Mouse (Mus musculus): ENCODE data around the gene Ctsg.
"Not testable (repeated sequence)": the region's sequence is repeated elsewhere in the genome, so short reads cannot be mapped to it uniquely, and the experiment has no call there.

The Ctsg gene

GRCm38 (mm10) chr14:56102386-56102785 is at the start of gene Ctsg:
Ctsg (minus strand) TSS chr14:56102574.
- DNase-seq (ENCODE audit: low read depth, low spot score): no peak

- DNase-seq (ENCODE audit: low read depth, low spot score): not testable (repeated sequence)
These were observed 31.3 kb upstream of the Ctsg start for GRCm38 (mm10) chr14:56133675-56134074.

DNA sequence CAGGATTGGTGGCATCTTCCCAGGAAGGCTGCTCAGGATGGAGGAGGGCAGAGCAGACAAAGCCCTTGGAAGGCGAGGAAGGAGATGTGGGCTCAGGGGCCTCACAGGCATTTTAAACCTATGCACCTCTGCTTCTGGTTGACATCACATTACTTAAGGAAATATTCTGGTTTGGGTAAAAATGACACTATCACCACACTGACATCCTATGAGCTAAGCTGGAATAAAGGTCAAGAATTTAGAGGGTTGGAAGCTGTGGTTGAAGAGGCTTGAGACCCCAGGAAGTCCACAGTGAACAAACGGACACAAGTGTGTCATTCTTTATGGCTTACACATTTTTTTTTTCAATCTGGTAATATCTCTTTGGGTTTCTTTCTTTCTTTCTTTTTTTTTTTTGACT is 30.1 kb upstream of the Ctsg start, which contains the start of gene Gzmd:
TSS of gene Gzmd (minus strand) at position 101 of the 400 bp plus-strand sequence.
- DNase-seq (ENCODE audit: low read depth, low spot score): not testable (repeated sequence)

GRCm38 (mm10) chr14:56128341-56128740 is 26.0 kb upstream of the Ctsg start:
- no peak for DNase-seq (ENCODE audit: low read depth, low spot score)

- DNase-seq (ENCODE audit: low read depth, low spot score): no peak
These were observed 21.1 kb upstream of the Ctsg start for GRCm38 (mm10) chr14:56123516-56123915.

- no peak for DNase-seq (ENCODE audit: low read depth, low spot score)
These were observed 18.2 kb upstream of the Ctsg start, which contains the start of gene Gzme for GRCm38 (mm10) chr14:56120525-56120924. Gzme (minus strand) TSS chr14:56120625.

- DNase-seq (ENCODE audit: low read depth, low spot score): not testable (repeated sequence)
These were observed 13.3 kb upstream of the Ctsg start for GRCm38 (mm10) chr14:56115531-56116310.

GRCm38 (mm10) chr14:56105447-56106180 is 3.2 kb upstream of the Ctsg start:
- no peak for DNase-seq (ENCODE audit: low read depth, low spot score)

DNA sequence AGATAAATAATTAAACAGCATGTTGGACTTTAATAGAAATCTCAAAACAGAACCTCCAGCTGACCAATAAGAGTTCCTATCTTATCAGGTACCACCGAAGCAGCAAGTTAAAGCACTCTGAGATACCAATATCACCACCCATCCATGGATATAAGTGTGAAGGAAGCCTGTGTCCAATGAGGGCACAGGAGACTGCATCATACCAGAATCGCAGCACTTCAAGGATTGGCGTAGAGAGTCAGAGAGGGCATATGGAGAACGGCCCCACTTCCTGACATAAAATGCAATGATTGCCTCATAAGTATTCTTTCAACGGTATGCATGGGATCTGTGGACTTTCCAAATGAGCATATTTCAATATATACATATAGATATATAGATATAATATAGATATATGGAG is 2.6 kb upstream of the Ctsg start:
- DNase-seq (ENCODE audit: low read depth, low spot score): no peak

- no peak for DNase-seq (ENCODE audit: low read depth, low spot score)
These were observed 1.1 kb upstream of the Ctsg start for GRCm38 (mm10) chr14:56103452-56103851.

DNA sequence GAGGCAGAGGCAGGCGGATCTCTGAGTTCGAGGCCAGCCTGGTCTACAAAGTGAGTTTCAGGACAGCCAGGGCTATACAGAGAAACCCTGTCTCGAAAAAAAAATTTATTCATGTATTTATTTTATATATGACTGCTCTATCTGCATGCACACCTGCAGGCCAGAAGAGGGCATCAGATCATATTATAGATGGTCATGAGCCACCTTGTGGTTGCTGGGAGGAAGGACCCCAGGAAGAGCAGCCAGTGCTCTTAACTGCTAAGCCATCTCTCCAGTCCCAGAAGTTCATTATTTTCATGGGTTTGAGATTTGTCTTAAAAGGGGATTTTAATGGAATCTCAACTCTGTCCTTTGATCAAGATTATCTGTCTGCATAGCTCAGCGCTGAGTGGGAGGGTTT is 3.4 kb downstream of the Ctsg start:
- peak; percentile 25 for DNase-seq (ENCODE audit: low read depth, low spot score)

DNA sequence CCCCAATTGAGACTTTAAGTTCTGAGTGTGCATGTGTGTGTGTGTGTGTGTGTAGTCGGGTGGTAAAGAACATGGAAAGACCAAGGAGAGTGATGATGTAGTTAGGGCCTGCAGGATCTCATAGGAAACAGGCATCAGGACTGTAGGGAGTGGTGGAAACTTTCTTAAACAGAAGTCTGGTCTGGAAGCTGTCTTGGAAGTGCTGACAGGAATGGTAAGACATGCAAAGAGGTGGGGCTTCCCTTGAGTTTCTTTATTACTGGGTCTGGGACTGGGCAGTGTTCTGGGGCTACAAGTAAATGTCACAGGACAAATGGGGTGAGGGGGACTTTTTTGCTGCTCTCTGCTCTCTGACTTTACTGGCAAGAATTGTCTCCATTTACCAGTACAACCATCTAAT is 4.8 kb downstream of the Ctsg start:
- no peak for DNase-seq (ENCODE audit: low read depth, low spot score)

GRCm38 (mm10) chr14:56093353-56093752 is 9.0 kb downstream of the Ctsg start:
- no peak for DNase-seq (ENCODE audit: low read depth, low spot score)

GRCm38 (mm10) chr14:56086711-56087110 is 15.7 kb downstream of the Ctsg start:
- no peak for DNase-seq (ENCODE audit: low read depth, low spot score)

GRCm38 (mm10) chr14:56085167-56085566 is 17.2 kb downstream of the Ctsg start, which contains the start of gene Mcpt8:
Mcpt8 (minus strand) TSS chr14:56085273.
- DNase-seq (ENCODE audit: low read depth, low spot score): no peak

- no peak for DNase-seq (ENCODE audit: low read depth, low spot score)
These were observed 20.4 kb downstream of the Ctsg start for GRCm38 (mm10) chr14:56082016-56082415.

DNA sequence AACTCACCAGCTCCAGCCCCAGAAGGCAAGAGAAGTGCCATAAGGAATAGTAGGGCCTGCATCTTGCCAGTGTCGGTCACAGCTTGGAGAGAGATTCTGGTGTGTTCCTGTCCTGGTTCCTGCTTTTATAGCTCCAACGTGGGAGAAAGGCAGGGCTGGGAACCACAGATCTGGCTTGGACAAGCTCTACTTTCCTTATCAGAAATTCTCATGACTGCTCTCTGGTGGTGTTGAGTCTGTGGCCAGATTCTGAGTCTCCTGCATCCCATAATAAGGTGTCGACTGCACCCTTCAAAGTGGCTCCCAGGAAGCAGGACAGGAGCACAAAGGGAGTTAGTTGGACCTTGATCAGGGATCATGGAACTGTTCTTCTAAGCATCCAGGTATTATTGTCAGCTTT is 40.2 kb downstream of the Ctsg start, which contains the start of gene Mcpt4:
TSS of gene Mcpt4 (minus strand) at position 101 of the 400 bp plus-strand sequence.
- not testable (repeated sequence) for DNase-seq (ENCODE audit: low read depth, low spot score)

DNA sequence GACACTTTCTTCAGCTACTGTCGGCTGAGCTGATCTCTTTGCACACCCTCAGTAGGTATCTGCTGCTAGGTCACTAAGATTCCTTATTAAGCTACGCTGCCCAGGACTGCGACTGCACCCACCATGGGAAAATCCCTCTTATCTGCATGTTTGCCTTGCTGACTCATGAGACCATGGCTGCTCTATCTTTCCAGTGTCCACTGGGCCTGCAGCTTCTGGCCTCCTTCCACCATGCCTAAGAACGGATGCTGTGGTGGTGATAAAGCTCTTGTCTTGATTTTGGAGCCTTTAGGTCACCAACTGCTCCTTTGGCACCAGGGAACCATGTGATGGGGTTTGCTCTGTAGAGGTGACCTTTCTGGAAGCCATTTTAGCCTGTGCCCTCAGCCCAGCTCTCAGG is 44.7 kb downstream of the Ctsg start:
- DNase-seq (ENCODE audit: low read depth, low spot score): no peak

DNA sequence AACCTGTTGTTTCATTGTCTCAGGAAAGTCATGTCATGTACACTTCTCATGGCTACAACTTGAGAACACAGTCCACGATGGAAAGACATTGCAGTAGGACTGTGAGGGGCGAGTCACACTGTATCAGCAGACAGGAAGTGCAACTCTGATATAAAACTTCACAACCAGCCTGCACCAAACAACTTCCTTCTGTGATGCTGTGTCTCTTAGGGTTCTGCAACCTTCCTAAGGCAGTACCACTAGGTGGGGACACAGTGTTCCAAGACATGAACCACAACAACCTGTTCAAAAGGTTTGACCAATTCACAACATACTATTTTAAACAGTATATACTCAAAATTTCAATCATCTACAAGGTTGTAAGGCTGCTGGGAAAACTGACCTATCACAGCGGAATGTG is 47.0 kb downstream of the Ctsg start:
- no peak for DNase-seq (ENCODE audit: low read depth, low spot score)

Measured in CD4-positive helper T cell, adult 2 months (primary cell).